Mouse (Mus musculus): ENCODE measurements around the gene Spag9.

DNA sequence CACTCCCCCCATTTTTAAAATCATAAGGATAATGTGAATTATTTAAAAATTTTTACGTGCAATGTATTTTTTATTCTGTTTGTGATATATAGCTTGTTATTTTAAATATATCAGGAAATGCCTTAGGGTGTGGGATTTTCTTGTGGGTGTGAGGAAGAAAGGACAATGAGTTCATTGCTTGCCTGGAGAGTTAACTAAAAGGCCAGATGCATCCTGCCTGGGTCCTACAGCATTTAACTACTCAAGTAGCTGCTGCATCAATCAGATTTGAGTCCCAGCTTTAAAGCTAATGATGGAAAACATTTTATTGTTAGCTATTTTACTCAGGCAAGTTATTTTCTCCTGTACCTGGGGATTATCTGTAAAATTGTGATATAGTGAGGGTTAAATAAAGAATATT lies 45.6 kb downstream of the Spag9 start:
- no peak for TF ChIP-seq CTCF (IDR thresholded peaks at IDR 0.05)
- no peak for TF ChIP-seq EP300 (IDR thresholded peaks at IDR 0.05)
